Mouse (Mus musculus): ENCODE results near the gene Nrtn.
A peak's percentile ranks its signal among the peaks of the same experiment; 100 is the strongest.

GRCm38 (mm10) chr17:56717363-56718058 is 39.8 kb downstream of the Nrtn start, which contains the start of the genes Ndufa11 and Vmac:
- TF ChIP-seq POLR2A (IDR thresholded peaks at IDR 0.05; ENCODE audit: low read depth, low read length): peak; percentile 63; the same call in 1 of the 2 replicates
- no peak for TF ChIP-seq CTCF (IDR thresholded peaks at IDR 0.05; ENCODE audit: extremely low read depth, insufficient read length, insufficient replicate concordance, low read depth, low read length)

All from small intestine, adult 2 months (tissue).